Mouse (Mus musculus) mammary gland, adult 2 months (tissue): ENCODE measurements around the gene Ecd. TPM values are rescaled to one million over a fixed set of nuclear protein-coding genes. Genes with fewer than 3 reads are reported as not detected.

Source experiments
- polyA plus RNA-seq: library from polyadenylated mRNA; depleted of rRNA; stranded (reverse); fragments of >200 nt; gene quantifications from 2 replicates; pipeline ENCODE4 v1.2.3, GENCODE M21; 2012; ENCODE audit warnings: low replicate concordance; rRNA removed

Gene Ecd
- 14.6 and 20.5 TPM in 2 replicates for polyA plus RNA-seq

DNA sequence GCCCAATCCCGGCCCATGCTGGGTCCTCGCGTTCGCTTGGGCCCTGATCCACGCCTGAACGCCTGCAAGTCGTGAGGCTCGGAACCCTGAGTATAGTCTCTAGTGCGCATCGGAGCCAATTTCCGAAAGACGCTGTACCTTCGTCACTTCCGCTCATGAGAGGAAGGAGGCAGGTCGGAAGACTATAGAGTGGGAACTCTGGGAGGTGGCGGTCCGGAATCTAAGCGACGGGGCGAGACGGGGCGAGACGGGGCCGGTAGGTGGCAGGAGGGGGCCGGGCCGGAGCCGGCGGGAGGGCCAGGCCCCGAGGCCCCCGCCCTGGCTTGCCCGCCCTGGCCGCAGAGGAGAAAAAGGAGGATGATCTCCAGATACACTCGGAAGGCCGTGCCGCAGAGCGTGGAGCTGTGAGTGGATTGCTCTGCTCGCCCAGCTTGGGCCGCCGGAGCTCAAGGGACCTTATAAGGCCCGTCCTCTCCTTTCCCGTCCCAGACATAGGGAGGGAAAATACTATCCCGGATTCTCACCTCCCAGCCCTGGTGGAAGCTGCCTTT is at the start of gene Ecd, which contains the start of gene Fam149b:
Gene Ecd, minus strand, starts transcription at position 131 of the 551 bp plus-strand sequence.
Gene Fam149b, plus strand, starts transcription at position 172 of the 551 bp plus-strand sequence.

DNA sequence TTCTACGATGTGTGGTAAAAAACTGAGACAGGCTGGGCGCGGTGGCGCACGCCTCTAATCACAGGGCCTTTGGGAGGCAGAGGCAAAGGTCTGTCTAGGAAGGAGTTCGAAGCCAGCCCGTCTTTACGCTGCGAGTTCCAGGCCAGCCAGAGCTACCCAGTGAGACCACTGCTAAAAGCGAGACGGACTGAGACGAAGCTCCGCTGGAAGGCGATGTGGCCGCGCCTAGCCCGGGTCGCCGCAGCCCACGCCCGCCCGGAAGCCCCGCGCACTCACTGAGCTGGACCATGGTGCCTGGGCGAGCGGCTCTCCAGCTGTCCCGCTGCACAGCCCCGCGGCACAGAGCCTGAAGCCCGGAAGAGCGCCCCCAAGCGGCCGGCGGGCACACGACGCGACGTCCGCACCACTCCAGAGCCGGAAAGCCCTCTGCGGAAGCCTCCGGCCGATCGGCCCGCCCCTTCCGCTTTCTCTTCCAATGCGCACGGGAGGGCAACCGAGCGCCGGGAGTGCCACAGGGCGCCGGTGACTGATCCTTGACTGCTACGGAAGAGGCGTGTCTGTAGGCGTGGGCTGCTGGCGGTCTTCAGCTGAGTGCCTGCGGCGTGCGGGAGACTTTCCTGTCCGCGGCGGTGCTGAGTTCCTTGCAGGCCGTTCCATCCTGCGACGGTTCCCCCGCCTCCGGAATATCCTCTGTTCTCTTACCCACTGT is 45.4 kb upstream of the Ecd start, which contains the start of gene Mrps16:
Gene Mrps16, minus strand, starts transcription at position 430 of the 709 bp plus-strand sequence.

DNA sequence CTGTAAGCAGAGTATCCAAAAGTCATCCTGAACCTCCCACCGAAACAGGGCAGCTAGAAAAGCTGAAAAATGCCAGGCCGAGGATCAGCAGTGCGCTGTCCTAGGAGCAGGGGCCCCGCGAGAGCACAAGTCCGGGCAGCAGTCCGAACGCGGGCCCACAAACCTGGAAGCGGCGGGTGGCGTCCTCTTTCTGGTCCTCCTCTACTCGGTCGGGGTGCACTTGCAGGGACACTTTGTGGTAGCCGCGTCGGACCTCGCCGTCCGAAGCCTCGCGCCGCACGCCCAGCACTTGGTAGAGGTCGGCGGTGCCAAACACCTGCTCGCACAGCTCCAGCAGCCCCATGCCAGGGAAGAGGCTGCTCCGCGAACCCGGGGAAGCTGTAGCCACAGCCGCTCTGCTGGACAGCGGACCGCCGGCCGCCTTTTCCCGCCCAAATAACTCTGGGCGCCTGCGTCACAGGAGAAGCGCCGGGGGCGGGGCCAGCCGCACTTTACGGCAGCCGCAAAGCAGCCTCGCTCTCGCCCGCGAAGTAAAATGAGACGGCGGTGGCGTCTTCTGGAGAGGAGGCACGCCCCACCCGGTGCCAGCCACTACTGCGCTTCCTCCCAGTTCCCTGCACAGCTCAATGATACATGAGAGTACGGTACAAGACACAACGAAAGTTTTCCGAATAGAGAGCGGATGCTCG is 40.7 kb upstream of the Ecd start, which contains the start of gene Dnajc9:
Gene Dnajc9, minus strand, starts transcription at position 470 of the 689 bp plus-strand sequence.

DNA sequence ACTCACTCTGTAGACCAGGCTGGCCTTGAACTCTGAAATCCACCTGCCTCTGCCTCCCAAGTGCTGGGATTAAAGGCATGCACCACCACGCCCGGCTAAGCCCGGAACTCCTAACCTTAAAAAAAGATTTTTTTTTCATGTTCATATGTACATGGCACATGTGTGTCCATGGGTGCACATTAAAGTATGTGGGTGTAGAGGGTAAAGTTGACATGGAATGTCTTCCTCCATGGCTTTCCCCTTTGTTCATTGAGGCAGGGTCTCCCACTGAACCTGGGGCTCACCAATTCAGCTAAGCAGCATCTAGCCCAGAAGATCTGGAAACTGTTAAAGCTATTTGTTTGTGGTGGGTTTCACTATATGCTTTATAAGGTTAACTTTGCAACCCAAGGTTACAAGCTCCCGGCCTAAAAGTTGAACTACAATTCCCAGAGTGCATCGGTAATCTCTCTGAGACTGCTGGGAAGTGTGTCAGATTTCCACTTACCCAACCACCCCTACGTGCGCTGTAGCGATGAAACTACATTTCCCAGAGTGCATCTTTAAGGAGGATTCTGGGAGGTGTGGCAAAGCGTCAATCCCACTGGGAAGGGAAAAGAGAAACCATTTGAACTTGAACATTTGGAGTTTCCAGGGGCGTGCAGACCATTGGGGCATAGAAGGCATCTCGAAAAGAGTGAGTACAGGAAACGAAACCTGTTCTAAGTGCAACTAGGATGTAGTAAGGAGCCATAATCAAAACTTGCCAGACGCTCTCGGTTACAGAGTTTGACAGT is 53.6 kb downstream of the Ecd start, which contains the start of gene Nudt13:
Gene Nudt13, plus strand, starts transcription at position 581 of the 776 bp plus-strand sequence.

Other genes starting within 250 kb of the Ecd start
- 7.0 and 12.4 TPM in 2 replicates for gene Saysd1, start 209.6 kb downstream of the Ecd start, polyA plus RNA-seq
- 9.6 and 10.0 TPM in 2 replicates for gene Kcnk5, start 166.3 kb downstream of the Ecd start, polyA plus RNA-seq
- gene Kcnk16, start 78.9 kb downstream of the Ecd start, polyA plus RNA-seq = 0.85 and 1.1 TPM in 2 replicates
- 26.8 and 38.4 TPM in 2 replicates for gene Nudt13, start 53.4 kb downstream of the Ecd start, polyA plus RNA-seq
- 25.0 and 37.1 TPM in 2 replicates for gene Fam149b, start within 50 bp of the Ecd start, polyA plus RNA-seq
- gene Dnajc9, start 40.8 kb upstream of the Ecd start, polyA plus RNA-seq = 8.0 and 34.0 TPM in 2 replicates
- gene Mrps16, start 45.5 kb upstream of the Ecd start, polyA plus RNA-seq = 51.6 and 55.1 TPM in 2 replicates
- gene Cfap70, start 104.1 kb upstream of the Ecd start, polyA plus RNA-seq = 0.09 TPM in 1 of 2 replicates, not detected in the other
- gene Anxa7, start 132.0 kb upstream of the Ecd start, polyA plus RNA-seq = 87.8 and 94.9 TPM in 2 replicates
- 0.31 and 1.4 TPM in 2 replicates for gene Mss51, start 148.8 kb upstream of the Ecd start, polyA plus RNA-seq
- 8.3 and 20.8 TPM in 2 replicates for gene Ppp3cb, start 198.5 kb upstream of the Ecd start, polyA plus RNA-seq